Mouse (Mus musculus) lung, postnatal 10 days (tissue): ENCODE results near the gene Mfsd4b5.
A peak's percentile ranks its signal among the peaks of the same experiment; 100 is the strongest.
"Not testable (repeated sequence)": the region's sequence is repeated elsewhere in the genome, so short reads cannot be mapped to it uniquely, and the experiment has no call there.

Source experiments
- DNase-seq: peaks from one replicate; pipeline ENCODE4 v3.0.0; 2021

The Mfsd4b5 gene

DNA sequence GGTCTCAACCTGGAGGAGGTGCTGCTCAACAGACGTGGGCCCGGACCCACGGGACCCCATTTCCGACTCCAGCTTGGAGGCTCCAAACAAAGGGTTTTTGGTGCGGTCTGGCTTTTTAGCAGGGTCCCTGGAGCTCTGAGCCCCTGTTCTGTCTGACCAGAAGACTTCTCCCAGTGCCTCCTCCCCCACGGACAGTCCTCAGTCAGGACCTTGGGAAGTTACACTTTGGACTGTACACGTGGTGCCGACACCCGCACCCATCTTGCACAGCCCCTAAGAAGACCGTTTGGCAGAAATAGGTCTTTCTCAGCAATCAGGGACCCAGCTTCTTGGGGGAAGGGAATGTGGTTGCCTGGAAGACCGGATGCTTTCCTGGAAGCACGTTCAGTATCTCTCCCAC is at the start of gene Mfsd4b5:
Gene Mfsd4b5, minus strand, starts transcription at position 181 of the 400 bp plus-strand sequence.
- DNase-seq, result no peak

DNA sequence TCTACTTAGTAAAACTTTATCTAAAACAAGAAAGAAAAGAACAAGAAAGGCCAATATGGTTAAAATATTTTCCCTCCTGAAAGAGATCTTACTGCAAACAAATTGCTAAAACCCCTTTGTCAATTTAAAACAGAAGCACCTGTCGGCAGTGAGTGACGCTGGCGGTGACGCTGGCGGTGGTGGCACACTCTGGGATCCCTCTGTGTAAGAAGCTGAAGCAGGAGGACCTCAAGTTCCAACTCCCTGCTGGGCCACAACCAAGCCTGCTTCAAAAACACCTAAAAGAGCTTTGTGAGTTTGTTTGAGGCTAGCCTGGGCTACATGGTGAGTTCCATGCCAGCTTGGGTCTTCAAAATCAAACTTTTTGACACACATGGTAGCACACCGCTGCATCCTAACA is 48.5 kb upstream of the Mfsd4b5 start:
- no peak for DNase-seq

DNA sequence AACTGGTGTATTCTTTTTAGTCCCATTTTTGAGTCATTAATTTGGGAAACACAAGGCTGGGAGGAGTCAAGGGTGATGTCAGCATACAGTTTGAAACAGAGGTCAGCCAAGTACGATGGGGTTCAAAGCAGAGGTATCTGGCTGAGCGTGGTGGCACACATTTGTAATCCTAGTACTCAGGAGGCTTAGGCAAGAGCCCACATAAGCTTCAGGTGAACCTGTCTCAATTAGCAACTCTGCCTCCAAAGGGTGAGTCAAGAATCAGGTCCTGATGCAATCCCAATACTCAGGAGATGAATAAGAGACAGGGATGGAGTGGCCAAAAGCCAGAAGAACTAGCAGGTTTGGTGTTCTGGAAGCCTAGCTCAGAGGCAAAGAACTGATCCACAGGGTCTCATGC is 46.5 kb upstream of the Mfsd4b5 start:
- no peak for DNase-seq

DNA sequence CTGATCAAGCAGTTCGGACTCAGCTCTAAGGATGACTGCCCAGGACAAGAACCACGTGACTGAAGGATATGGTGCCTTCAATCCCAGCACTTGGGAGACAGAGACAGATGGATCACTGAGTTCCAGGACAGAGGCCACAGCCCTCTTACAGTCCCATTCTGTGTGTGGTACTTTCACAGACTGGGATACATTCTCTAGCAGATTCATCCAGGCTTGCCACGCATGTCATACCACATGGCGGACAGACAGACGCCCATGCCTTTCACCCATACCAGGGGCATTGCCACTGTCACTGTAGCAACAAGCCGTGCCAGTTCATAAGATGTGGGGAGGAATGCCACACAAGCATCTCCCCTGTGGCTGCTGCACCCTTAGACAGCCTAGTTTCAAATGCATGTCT is 44.3 kb upstream of the Mfsd4b5 start:
- DNase-seq, result no peak

DNA sequence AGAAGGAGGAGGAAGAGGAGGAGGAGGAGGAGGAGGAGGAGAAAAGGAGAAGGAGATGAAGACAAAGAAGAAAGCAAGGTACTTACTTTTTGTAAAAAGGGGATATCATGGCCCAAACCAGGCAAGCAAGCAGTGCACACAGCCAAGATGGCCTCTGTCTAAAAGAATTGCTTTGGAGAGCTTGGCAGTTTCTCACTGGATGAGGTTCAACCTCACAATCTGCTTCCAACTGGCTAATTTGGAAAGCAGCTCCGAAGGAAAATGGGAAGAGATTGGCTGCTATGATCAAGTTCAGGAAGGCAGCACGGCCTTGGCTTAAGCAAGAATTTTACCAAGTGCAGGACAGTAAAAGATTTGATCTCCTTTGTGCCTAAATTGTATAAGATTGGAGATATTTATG is 43.2 kb upstream of the Mfsd4b5 start:
- no peak for DNase-seq

DNA sequence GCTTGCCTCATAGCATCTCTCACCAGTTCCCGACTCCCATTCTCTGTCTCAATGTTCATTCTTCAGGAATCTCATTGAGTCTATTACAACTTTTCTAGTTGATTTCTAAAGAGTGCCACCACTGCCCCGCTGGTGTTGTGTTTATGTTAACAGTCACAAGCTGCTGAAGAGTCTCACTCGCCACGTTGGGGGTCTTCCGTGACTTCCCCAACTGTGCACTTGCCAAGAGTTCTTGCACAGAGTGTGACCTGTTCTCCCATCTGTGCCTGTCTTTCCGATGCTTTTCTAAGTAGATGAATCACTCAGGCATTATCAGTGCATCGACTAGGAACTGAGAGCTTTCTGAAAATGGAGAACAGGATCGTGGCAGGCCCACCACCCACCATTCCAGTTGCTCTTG is 41.6 kb upstream of the Mfsd4b5 start:
- peak; percentile 29 for DNase-seq

DNA sequence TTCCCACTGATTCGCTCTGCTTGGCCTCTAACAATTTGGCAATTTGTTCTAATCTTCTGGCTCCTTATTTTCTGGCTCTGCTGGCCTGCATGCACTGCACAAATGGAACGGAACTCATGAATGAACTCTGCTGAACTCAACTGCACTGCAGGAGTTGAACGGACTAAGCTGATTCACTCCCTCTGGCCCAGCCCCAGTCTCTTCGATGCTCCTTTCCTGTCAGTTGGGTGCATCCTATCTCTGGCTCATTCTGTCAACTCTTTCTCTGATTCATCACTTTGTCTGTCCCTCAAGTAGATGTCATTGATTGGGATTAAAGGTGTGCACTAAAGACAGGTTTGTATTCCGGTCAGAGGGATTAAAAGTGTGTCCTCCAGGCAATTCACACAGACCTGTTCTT is 40.1 kb upstream of the Mfsd4b5 start:
- no peak for DNase-seq

DNA sequence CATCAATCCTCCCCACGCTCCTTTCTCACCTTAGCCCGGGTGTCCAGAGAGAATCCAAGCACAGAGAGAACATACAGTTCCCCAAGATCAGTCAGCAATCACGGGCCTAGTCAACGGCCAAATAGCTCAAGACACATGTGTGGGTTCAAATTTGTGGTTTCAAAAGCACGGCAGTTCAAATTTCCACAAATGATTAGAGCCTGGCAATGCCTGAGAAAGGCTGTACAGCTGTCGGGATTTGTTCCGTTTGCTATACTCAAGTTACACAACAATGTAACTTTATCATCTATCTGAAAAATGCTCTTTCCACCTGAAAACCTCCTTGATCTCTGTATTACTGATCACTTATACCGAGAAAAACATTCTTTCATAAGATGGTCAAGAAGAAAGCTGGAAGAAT is 39.1 kb upstream of the Mfsd4b5 start:
- DNase-seq, result no peak

DNA sequence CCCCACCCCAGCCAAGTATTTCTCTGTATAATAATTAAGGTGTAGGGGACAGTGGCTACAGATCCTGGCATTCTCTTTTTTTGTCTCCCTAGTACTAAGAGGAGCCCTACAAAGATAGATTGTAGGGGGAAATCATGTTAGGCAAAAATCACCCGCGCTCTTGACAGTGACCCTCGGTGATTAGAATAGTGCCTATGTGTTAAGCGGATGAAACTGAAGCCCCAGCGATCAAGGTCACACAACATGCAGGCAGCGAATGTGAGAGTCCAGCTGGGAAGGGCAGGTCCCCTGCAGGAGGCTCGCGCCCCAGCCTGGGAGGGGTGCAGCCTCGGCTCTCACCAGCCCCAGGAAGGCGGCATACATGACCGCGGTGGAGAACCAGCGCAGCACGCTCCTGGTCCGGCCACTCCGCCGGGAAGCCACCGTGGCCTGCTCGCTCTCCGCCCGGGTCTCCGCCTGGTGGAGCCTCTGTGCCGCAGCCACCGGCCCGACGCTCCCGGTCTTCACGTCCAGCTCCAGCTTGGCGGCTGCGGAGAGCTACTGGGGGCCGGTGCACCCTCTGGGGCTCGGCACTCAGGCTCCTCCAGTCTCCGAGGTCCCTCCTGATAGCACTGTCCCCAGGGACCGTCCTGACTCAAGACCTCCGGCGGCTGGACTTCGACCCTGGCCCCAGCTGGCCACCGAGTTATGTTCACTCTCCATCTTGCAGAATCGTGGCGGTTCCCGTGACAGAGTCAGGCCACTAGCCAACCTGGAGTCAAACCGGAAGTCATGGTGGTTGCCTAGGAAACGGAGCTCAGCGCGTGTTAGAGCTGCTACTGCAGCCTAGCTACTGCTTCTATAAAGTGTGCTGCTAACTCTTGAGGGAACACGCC is 38.3 kb upstream of the Mfsd4b5 start, which contains the start of gene Mfsd4b1:
Gene Mfsd4b1, minus strand, starts transcription at position 715 of the 875 bp plus-strand sequence.
- peak; percentile 90 for DNase-seq

DNA sequence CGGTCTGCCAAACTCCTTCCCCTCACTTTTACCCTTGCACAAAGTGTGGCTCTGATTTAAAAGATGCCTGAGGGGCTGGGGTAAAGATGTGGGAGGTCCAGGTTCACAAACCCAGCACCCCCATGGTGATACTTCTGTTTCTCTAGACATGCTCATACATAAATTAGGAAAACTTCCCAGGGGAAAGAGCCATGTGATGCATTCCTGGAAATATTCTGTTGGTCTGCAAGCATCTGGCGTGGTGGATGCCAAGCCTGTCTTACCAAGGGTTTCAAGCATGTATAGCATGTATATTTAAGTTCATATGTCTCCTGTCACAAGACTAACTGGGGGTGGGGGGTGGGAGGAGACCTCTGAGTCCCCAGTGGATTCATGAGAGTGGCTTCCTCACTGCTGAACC is 34.0 kb upstream of the Mfsd4b5 start:
- no peak for DNase-seq

DNA sequence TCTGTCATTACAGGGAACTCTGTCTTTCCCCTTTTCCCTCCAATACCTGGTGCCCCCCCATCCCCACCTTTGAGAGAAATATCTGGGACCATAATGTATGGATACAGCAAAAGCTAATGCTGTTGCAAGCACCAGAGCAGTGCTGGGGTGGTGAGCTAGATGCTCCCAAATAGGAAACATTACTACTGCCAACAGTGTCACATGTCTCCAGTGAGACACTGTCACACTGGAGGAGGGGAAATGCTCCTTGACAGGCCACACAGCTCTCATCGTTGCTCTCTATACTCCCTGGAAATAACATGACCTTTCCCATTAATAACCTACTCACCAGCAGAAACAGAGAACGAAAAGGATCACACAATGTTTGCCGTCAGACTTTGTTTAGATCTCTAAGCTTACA is 33.0 kb upstream of the Mfsd4b5 start:
- no peak for DNase-seq

DNA sequence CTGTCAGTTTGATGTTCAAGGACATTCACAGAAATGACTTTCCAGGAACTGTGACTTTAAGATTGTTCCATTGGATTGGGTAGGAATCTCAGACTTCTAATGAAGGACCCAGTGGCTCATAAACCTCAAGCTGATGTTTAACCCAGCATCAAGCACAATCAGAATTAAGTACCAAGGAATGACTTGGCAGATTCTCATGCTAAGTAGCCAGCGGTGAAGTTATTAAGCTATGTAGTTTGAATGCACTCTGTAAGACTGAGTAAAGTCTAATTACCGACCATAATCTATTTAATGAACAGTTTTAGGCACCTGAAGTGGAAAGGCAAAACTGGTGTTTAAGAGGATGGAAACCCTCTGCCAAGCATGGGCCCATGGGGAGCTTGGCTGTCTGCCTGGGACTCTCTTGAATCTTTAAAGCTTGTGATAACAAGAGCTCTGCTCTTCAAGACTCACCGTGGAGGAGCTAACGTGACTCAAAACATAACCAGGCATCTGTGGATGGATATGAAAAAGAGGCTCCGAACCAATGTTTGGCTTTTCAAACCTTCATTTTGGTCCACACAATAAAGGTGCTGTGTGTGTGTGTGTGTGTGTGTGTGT is 31.9 kb upstream of the Mfsd4b5 start:
- no peak for DNase-seq

DNA sequence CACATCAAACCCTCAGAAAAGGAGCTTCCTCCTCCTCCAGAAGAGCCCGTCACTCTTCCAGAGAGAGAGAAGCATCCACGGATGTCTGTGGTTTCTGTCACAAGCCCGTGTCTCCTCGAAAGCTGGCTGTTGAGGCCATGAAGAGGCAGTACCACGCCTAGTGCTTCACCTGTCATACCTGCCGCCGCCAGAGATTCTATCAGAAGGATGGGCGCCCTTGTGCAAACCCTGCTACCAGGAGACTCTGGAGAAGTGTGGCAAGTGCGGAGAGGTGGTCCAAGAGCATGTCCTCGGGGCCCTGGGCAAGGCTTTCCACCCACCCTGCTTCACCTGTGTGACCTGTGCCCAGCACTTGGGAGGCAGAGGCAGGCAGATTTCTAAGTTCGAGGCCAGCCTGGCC is 23.1 kb upstream of the Mfsd4b5 start:
- DNase-seq, result no peak

DNA sequence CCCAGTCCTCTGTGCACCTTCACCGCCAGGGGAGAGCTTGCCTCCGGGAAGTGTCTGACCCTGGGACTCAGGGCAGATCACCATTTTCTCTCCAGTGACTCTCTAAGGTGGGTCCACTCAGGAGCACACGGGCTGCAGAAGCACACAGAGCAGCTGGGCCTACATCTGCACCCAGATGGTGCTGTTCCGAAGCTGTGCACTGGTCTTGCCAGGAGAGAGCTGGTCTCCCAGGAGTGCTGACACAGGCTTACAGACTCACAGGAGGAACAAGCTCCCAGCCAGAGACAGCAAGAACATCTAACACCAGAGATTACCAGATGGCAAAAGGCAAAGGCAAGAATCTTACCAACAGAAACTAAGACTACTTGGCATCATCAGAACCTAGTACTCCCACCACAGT is 22.4 kb upstream of the Mfsd4b5 start:
- not testable (repeated sequence) for DNase-seq

DNA sequence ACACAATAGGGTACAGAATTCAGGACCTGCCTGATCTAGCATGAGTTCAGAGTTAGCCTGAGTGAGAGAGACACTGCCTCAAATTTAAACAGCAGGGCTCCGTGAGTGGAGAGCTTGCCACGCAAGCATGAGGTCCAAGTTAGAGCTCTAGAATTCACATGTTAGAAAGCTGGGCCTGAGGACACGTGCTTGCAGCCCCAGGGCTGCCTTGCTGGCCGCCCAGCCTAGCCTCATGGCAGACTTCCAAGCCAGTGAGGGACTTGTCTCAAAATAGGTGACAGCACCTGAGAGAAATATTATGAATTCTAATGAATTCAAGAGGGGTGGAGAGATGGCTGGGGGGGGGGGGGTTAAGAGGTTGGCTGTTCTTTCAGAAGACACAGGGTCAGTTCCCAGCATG is 21.5 kb upstream of the Mfsd4b5 start:
- no peak for DNase-seq

DNA sequence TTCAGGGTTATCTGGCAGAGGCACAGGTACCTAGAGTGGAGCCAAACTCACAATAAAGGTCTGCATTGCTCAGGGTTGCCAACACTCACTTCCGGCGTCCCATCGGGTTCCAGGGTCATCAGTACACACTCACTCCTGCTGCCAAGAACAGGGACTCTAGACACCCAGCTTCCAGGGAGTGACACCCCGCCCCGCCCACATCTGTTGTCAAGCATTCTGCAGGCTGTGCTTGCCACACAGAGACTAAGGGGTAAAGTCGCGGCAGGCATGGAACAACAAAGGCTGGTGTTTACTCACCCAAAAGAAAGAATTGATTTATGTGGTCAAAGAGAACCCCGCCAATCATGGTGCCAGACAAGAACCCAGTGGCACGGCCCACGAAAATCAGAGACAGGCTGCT is 20.5 kb upstream of the Mfsd4b5 start:
- DNase-seq, result peak; percentile 11

DNA sequence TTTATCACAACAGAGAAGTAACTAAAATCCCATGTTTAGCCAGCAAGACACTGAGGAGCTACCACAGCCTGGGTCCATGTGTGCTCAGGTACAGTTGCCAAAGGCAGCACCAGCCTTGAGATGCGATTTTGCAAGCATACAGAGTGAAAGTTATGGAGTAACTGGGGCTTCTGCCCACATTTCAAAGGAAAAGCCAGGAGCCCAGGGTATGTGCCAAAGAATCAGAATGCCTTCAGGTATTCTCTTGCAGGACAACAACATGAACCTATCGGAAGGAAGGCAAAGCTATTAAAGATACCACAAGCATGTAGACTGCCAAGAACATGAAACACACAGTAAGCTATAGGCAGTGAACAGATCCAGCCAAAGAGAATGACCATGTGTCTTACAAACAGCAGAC is 14.3 kb upstream of the Mfsd4b5 start:
- DNase-seq, result no peak

DNA sequence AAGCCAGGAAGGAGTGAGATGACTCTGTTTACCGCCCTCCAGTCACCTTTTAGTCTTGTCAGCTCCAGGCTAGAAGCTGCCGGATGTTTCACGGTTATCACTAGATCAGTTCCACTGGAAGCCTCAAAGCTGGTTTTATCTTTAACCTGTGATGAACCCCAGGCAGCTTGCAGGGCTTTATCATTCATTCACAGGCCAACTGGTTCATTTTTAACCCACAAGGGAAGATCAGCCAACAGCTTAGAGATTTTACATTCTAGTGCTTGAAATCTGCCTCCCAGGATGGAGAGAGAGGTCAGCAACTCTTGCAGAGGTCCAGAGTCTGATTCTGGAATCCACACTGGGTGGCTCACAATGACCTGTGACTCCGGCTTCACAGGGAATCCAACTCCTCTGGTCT is 4.7 kb upstream of the Mfsd4b5 start:
- no peak for DNase-seq

DNA sequence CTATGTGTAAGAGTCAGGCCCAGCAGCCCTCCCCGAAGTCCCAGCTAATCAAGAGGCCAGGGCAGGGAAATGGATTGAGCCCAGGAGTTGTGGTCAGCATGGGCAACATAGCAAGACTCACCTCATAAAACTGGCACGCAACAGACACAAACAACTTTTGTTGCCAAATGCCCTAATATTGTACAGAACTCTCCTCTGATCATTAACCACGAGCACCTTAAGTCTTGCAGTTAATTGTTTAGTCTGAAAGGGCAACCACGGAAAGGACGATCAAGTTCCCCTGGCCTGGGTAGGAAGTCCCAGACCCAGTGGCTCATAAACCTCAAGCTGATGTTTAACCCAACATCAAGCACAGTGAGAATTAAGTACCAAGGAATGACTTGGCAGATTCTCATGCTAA is 3.8 kb downstream of the Mfsd4b5 start:
- no peak for DNase-seq

DNA sequence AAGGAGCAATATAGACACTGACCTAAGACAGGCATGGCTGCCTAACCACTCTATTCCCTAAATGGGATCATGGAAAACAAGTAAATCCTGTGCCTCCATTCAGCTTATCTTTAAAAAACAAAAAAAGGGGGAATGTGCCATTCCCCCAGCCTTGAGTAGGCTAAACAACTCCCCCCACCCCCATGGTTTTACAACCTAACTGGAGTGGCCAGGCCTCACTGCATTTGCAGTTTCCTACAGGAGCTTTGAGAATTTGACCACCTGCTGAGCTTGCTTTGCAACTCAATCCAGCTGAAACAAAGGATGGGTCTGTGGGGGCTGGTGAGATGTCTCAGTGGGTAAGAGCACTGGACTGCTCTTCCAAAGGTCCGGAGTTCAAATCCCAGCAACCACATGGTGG is 8.2 kb downstream of the Mfsd4b5 start:
- no peak for DNase-seq

DNA sequence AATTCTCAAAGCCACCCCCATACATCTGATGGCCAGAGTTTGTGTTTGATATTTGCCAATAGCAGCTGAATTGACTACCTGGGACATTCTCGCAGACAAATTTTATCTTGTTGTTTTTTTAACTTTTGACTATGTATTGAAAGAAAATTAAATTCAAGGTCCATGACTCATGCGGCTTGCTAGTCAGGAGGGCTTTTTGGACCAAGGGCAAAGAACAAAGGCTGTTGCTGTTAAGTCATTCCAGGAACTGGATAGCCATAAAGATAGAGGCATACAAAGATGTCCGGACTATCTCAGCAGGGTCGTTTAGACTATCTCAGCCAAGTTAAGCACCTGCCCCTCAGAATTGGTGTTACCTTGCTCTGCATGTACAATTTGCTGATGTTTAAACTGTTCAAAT is 9.1 kb downstream of the Mfsd4b5 start:
- DNase-seq, result no peak

DNA sequence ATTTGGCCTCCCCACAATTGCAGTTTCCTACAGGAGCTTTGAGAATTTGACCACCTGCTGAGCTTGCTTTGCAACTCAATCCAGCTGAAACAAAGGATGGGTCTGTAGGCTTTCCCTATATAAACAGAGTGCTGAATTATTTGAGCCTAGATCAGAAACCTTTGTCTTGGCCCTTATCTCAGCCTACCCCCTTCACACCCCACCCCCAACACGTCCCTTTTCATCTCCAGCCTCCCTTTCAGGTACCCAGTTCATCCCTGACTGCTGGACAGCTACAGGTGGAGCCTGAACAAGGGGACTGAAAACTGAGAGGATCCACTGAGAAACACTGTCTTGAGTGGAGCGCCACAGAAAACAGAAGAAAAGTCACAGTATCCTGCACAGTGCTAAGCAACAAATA is 10.7 kb downstream of the Mfsd4b5 start:
- DNase-seq, result no peak

DNA sequence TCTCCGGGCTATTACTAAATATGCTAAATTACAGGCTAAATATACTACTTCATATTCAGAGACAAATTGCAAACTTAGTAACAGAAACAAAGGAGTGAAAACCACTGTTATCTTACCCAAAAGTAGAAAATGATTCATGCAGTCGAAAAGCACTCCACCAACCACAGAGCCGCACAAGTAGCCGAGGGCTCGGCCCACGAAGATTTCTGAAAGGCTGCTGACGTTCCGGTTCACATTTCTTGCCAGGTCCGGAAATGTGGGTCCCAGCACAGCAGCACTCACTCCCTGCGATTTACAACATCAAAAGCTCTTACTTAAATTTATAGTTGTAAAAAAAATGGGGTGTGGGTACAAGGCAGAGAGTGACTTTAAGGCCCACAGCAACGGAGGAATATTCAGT is 11.5 kb downstream of the Mfsd4b5 start:
- no peak for DNase-seq

DNA sequence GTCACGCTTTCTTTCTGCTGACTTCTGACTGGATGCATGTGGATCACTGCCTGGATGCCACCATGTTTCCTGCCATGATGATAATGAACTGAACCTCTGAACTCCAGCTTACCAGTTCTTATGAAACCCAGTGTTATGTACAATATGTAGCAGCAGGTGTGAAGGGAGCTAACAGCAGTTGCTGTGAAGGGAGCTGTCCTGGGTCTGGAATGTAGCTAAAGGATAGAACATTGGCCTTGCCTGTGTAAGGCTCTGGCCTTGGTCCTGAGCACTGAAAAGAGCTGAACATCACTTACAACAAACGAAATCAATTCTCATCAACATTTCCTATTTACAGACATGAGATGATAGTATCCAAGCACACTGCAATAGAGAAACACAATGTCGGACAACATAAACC is 18.9 kb downstream of the Mfsd4b5 start:
- DNase-seq, result peak; percentile 18

DNA sequence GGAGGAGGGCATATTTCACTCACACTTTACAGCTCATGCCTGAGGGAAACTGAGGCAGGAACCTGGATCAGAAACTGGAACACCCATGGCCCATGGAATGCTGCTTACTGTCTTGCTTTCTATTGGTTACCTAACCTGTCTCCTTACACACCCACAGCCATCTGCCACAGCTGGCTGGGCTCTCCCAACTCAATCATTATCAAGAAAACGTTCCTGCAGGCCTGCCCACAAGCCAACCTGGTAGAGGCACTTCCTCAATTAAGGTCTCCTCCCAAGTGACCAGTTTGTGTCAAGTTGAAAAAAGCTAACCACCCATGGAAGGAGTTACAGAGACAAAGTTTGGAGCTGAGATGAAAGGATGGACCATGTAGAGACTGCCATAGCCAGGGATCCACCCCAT is 24.5 kb downstream of the Mfsd4b5 start:
- DNase-seq, result no peak
